Mouse (Mus musculus) embryonic facial prominence, embryonic 12.5 days (tissue): ENCODE measurements around the gene Fryl. TPM values are rescaled to one million over a fixed set of nuclear protein-coding genes. Genes with fewer than 3 reads are reported as not detected.

Experiments
- ATAC-seq: fragments of 200-750 bp; cut with Nextera tagmentation; 2 replicates; pipeline ENCODE4 v1.8.0; 2017; ENCODE audit not compliant: insufficient number of reproducible peaks, insufficient read depth, low FRiP score, low TSS enrichment
- H3K27ac ChIP-seq: fragments of 300-500 bp; sonication (generic); 2 replicates; pipeline ENCODE4 v1.5.1; 2016; ENCODE audit warnings: mild to moderate bottlenecking
- H3K27me3 ChIP-seq: fragments of 300-500 bp; sonication (generic); 2 replicates; pipeline ENCODE4 v1.6.1; 2016; ENCODE audit warnings: mild to moderate bottlenecking, moderate library complexity
- H3K36me3 ChIP-seq: fragments of 300-500 bp; sonication (generic); 2 replicates; pipeline ENCODE4 v1.6.1; 2016; ENCODE audit warnings: mild to moderate bottlenecking
- H3K4me1 ChIP-seq: fragments of 300-500 bp; sonication (generic); 2 replicates; pipeline ENCODE4 v1.6.1; 2016
- H3K4me2 ChIP-seq: fragments of 300-500 bp; sonication (generic); replicated peaks from 2 replicates; pipeline ENCODE4 v1.6.1; 2016; ENCODE audit warnings: mild to moderate bottlenecking, moderate library complexity
- H3K4me3 ChIP-seq: fragments of 300-500 bp; sonication (generic); 2 replicates; pipeline ENCODE4 v1.5.1; 2016; ENCODE audit warnings: mild to moderate bottlenecking
- H3K9ac ChIP-seq: fragments of 300-500 bp; sonication (generic); 2 replicates; pipeline ENCODE4 v1.6.1; 2016; ENCODE audit warnings: mild to moderate bottlenecking, moderate library complexity
- H3K9me3 ChIP-seq: fragments of 300-500 bp; sonication (generic); 2 replicates; pipeline ENCODE4 v1.6.1; 2016; ENCODE audit warnings: mild to moderate bottlenecking, moderate library complexity
- WGBS: fragments of 180-500 bp; shearing (Covaris S2); methylation state at CpG from one replicate; pipeline ENCODE4 v1.1.7; 2016; 5-methylcytosine and 5-hydroxymethylcytosine counted together
- polyA plus RNA-seq: library from polyadenylated mRNA; unstranded; fragments of >200 nt; fragmentation: Nextera tagmentation; extraction: Ambion mirVana; gene quantifications from 2 replicates; pipeline ENCODE4 v1.2.1, GENCODE M21; 2016

Gene Fryl
- polyA plus RNA-seq, 1 experiment from 2014 or later: 28.6 TPM

- Histone ChIP-seq H3K27me3 (no peaks in the 10 kb centered on the region), H3K9ac (no peak overlapping the region), H3K36me3 (no peaks in the 10 kb centered on the region), H3K27ac (no peak overlapping the region), H3K4me3 (no peak overlapping the region), H3K9me3 (no peaks in the 10 kb centered on the region), H3K4me2 (no peak overlapping the region), H3K4me1 (peaks cover 27% of the 10 kb centered on the region)
- no peak for ATAC-seq
- 83% methylated on average over 17 of the region's 17 CpGs for whole genome bisulfite sequencing
Measured at GRCm38 (mm10) chr5:73233018-73233881, 23.2 kb downstream of the Fryl start.

DNA sequence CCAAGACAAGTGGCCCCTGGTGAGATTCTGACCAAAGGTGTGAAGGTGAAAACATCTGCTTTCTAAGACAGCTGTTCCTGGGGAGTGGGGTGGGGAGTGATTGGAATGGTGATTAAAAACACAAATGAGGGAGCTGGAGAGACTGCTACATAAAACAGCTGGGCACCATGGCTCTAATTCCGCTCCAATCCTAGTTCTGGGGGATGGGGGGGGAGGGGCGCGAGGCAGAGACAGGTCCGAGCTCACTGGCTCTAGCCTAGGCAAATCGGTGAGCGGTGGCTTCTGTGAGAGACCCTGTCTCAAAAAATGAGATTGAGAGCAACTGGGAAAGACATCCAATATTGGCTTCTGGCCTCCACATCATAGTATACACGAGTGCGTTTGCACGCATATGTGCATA lies 24.2 kb downstream of the Fryl start:
- WGBS: 25% methylated on average over 9 of the region's 9 CpGs
- Histone ChIP-seq H3K36me3 (no peaks in the 10 kb centered on the region), H3K9me3 (no peaks in the 10 kb centered on the region), H3K27ac (no peak overlapping the region), H3K4me1 (peaks cover 27% of the 10 kb centered on the region), H3K9ac (no peak overlapping the region), H3K27me3 (no peaks in the 10 kb centered on the region), H3K4me2 (no peak overlapping the region), H3K4me3 (no peak overlapping the region)
- no peak for ATAC-seq

DNA sequence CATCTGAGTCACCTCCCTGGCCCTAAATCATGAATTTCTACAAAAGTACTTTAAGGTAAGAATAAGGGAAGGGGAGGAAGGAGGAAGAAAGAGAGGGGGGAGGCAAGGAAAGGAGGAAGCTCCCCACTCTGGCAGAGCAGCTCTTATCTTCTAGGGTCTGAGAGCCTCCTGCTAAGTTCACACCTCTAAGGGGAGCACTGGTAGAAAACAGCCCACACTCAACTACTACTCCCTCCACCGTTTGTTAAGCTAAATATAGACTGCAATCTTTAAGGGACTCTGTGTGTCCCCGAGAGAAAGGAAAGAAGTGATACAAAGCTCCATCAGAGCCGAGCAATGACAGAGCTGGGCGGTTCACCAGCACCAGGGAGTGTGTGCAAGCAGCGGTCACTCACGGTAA lies 24.6 kb downstream of the Fryl start:
- Histone ChIP-seq H3K4me1 (peaks cover 24% of the 10 kb centered on the region), H3K9me3 (no peaks in the 10 kb centered on the region), H3K27ac (no peak overlapping the region), H3K27me3 (no peaks in the 10 kb centered on the region), H3K4me3 (no peak overlapping the region), H3K9ac (no peak overlapping the region), H3K36me3 (no peaks in the 10 kb centered on the region), H3K4me2 (no peak overlapping the region)
- 19% methylated on average over 6 of the region's 6 CpGs for WGBS
- ATAC-seq: no peak

DNA sequence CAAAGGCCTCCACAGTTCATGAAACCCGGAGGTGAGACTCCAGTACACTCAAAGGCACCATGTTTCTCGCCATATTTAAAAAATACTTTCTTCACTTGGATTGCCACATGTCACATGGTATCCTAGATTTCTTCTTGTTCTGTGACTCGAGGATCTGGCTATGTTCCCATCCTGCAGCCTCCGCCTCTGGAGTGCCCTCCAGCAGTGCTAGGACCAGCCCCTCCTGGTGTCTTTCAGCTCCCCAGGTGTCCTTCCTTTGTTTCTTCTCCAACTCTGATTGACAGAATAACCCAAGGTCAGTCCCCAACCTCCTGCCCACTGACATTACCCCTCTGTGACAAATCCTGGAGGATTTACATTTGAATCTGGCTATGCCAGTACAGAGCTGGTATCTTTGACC lies 26.2 kb downstream of the Fryl start:
- Histone ChIP-seq H3K9ac (no peak overlapping the region), H3K4me2 (no peak overlapping the region), H3K36me3 (no peaks in the 10 kb centered on the region), H3K4me3 (no peak overlapping the region), H3K27ac (peak overlapping the region; percentile 5; the same call in 1 of the 2 replicates), H3K4me1 (peaks cover 18% of the 10 kb centered on the region), H3K9me3 (no peaks in the 10 kb centered on the region), H3K27me3 (no peaks in the 10 kb centered on the region)
- WGBS: 51% methylated on average over 4 of the region's 4 CpGs
- no peak for ATAC-seq

DNA sequence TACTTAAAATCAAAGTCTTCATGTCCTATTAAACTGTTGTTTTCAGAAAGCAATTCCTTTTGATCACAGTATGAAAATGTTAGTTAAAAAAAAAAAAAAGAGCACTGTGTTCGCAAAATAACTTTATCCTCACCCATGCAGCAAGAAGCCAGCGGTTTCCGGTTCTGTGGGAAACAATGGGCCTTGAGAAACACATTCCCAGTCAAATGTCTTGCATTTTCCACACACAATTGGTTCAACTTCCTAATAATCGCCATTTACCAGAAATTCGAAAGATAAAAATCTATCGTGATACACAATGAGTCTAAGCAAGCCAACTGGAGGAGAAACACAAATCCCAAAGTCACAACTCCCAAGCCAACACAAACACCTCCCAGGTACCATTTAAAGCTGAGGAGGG lies 27.0 kb downstream of the Fryl start:
- no peaks in the 10 kb centered on the region for H3K27me3 ChIP-seq
- peaks cover 15% of the 10 kb centered on the region for H3K4me1 ChIP-seq
- H3K27ac ChIP-seq: no peak overlapping the region
- no peak overlapping the region for H3K9ac ChIP-seq
- H3K9me3 ChIP-seq: no peaks in the 10 kb centered on the region
- H3K4me3 ChIP-seq: no peak overlapping the region
- no peak for ATAC-seq
- 74% methylated on average over 6 of the region's 6 CpGs for WGBS
- no peak overlapping the region for H3K4me2 ChIP-seq
- no peaks in the 10 kb centered on the region for H3K36me3 ChIP-seq

- H3K4me2 ChIP-seq: no peak overlapping the region
- H3K27me3 ChIP-seq: no peaks in the 10 kb centered on the region
- ATAC-seq: no peak
- no peak overlapping the region for H3K27ac ChIP-seq
- peaks cover 12% of the 10 kb centered on the region for H3K4me1 ChIP-seq
- no peak overlapping the region for H3K9ac ChIP-seq
- 83% methylated on average over 12 of the region's 12 CpGs for WGBS
- no peak overlapping the region for H3K4me3 ChIP-seq
- no peaks in the 10 kb centered on the region for H3K9me3 ChIP-seq
- H3K36me3 ChIP-seq: no peaks in the 10 kb centered on the region
Measured at GRCm38 (mm10) chr5:73228291-73229049, 27.9 kb downstream of the Fryl start.

GRCm38 (mm10) chr5:73227518-73228101 lies 28.8 kb downstream of the Fryl start:
- H3K4me3 ChIP-seq: no peak overlapping the region
- no peak overlapping the region for H3K9ac ChIP-seq
- H3K36me3 ChIP-seq: no peaks in the 10 kb centered on the region
- peaks cover 7% of the 10 kb centered on the region for H3K4me1 ChIP-seq
- no peaks in the 10 kb centered on the region for H3K27me3 ChIP-seq
- H3K9me3 ChIP-seq: no peaks in the 10 kb centered on the region
- no peak for ATAC-seq
- H3K4me2 ChIP-seq: no peak overlapping the region
- H3K27ac ChIP-seq: no peak overlapping the region
- whole genome bisulfite sequencing: 79% methylated on average over 11 of the region's 11 CpGs

- Histone ChIP-seq H3K4me2 (no peak overlapping the region), H3K4me1 (no peaks in the 10 kb centered on the region), H3K9ac (no peak overlapping the region), H3K4me3 (no peak overlapping the region), H3K36me3 (0 out of 2 replicates have a peak, but pooled peaks cover 8% of the 10 kb centered on the region), H3K27ac (no peak overlapping the region), H3K9me3 (no peaks in the 10 kb centered on the region), H3K27me3 (no peaks in the 10 kb centered on the region)
- no peak for ATAC-seq
- 64% methylated on average over 6 of the region's 6 CpGs for WGBS
Measured at GRCm38 (mm10) chr5:73223065-73223464, 33.4 kb downstream of the Fryl start.

DNA sequence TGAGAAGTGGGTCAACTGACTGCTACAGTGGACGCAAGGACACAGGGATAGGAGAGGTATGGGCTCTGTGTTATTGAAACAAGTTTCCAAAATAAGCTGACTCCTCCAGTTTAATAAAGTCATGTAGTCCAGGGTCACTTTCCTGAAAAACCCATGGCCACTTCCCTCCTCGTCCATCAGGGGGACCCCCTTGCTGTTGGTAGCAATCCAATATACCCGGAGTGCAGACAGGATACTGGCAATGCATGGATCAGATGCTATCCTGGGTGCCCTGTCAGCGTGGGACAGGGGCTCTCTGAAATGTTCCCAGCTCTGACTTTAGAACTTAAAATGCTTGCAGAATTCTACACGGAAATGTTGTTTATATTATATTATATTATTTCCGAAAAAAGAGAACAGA lies 34.0 kb downstream of the Fryl start:
- H3K36me3 ChIP-seq: 0 out of 2 replicates have a peak, but pooled peaks cover 8% of the 10 kb centered on the region
- no peaks in the 10 kb centered on the region for H3K27me3 ChIP-seq
- H3K9me3 ChIP-seq: no peaks in the 10 kb centered on the region
- H3K4me1 ChIP-seq: no peaks in the 10 kb centered on the region
- H3K4me2 ChIP-seq: no peak overlapping the region
- H3K9ac ChIP-seq: no peak overlapping the region
- H3K4me3 ChIP-seq: no peak overlapping the region
- WGBS: 45% methylated on average over 6 of the region's 6 CpGs
- ATAC-seq: no peak
- no peak overlapping the region for H3K27ac ChIP-seq

- H3K27me3 ChIP-seq: no peaks in the 10 kb centered on the region
- H3K4me1 ChIP-seq: no peaks in the 10 kb centered on the region
- H3K4me2 ChIP-seq: no peak overlapping the region
- 68% methylated on average over 7 of the region's 7 CpGs for WGBS
- H3K9ac ChIP-seq: no peak overlapping the region
- no peak overlapping the region for H3K4me3 ChIP-seq
- no peak overlapping the region for H3K27ac ChIP-seq
- 0 out of 2 replicates have a peak, but pooled peaks cover 8% of the 10 kb centered on the region for H3K36me3 ChIP-seq
- H3K9me3 ChIP-seq: no peaks in the 10 kb centered on the region
- no peak for ATAC-seq
Measured at GRCm38 (mm10) chr5:73221826-73222225, 34.6 kb downstream of the Fryl start.

- Histone ChIP-seq H3K9me3 (no peaks in the 10 kb centered on the region), H3K9ac (no peak overlapping the region), H3K4me3 (no peak overlapping the region), H3K27me3 (no peaks in the 10 kb centered on the region), H3K4me2 (no peak overlapping the region), H3K4me1 (no peaks in the 10 kb centered on the region), H3K36me3 (0 out of 2 replicates have a peak, but pooled peaks cover 8% of the 10 kb centered on the region), H3K27ac (no peak overlapping the region)
- no peak for ATAC-seq
- WGBS: 90% methylated on average over 3 of the region's 3 CpGs
Measured at GRCm38 (mm10) chr5:73219716-73220115, 36.7 kb downstream of the Fryl start.
